Mouse (Mus musculus) right cerebral cortex, postnatal 36 days (tissue): ENCODE data around the gene Tbpl2.
A peak's percentile ranks its signal among the peaks of the same experiment; 100 is the strongest.

Experiments used
- DNase-seq, 2 experiments: peaks; one replicate each; pipeline ENCODE4 v3.0.0; 2022; ENCODE audit warnings: low spot score in 2 of 2, mixed read lengths in 1 of 2

The Tbpl2 gene

GRCm38 (mm10) chr2:24096495-24096894 is at the start of gene Tbpl2:
Tbpl2 (minus strand) TSS chr2:24096595.
- DNase-seq: no peak

GRCm38 (mm10) chr2:24134373-24134772 is 38.0 kb upstream of the Tbpl2 start:
- DNase-seq: no peak

- no peak for DNase-seq
These were observed 12.7 kb upstream of the Tbpl2 start for GRCm38 (mm10) chr2:24109085-24109484.

- no peak for DNase-seq
These were observed 7.4 kb upstream of the Tbpl2 start for GRCm38 (mm10) chr2:24103619-24104289.

- DNase-seq: no peak
These were observed 5.5 kb downstream of the Tbpl2 start for GRCm38 (mm10) chr2:24090921-24091320.

- DNase-seq: no peak
These were observed 45.9 kb downstream of the Tbpl2 start for GRCm38 (mm10) chr2:24050459-24050858.

GRCm38 (mm10) chr2:24049344-24049990 is 46.9 kb downstream of the Tbpl2 start, which contains the start of gene Hnmt:
Hnmt (minus strand) TSS chr2:24049394.
- no peak for DNase-seq

GRCm38 (mm10) chr2:24048480-24049097 is 47.8 kb downstream of the Tbpl2 start:
- peak; percentile 45 to 49 for DNase-seq

- no peak for DNase-seq
These were observed 48.6 kb downstream of the Tbpl2 start for GRCm38 (mm10) chr2:24047551-24048479.

- DNase-seq: no peak
These were observed 53.5 kb downstream of the Tbpl2 start for GRCm38 (mm10) chr2:24042901-24043300.

- no peak for DNase-seq
These were observed 55.9 kb downstream of the Tbpl2 start for GRCm38 (mm10) chr2:24040531-24040930.
